Mouse (Mus musculus) heart, adult 2 months (tissue): ENCODE measurements around the gene Tfap4.

Experiments used
- CTCF ChIP-seq: fragments of 200-600 bp; IDR thresholded peaks from 2 replicates; pipeline ENCODE4 v1.8.1; 2022; ENCODE audit warnings: antibody characterized with exemption, mild to moderate bottlenecking, moderate library complexity
- EP300 ChIP-seq: fragments of 200-500 bp; IDR thresholded peaks from 2 replicates; pipeline ENCODE4 v1.6.1; 2011; ENCODE audit warnings: low read depth, low read length, control low read depth; ENCODE audit not compliant: insufficient read depth

- TF ChIP-seq CTCF (no peak), EP300 (no peak)
Measured at GRCm38 (mm10) chr16:4557085-4557484, 2.6 kb downstream of the Tfap4 start.
